In genomic region chr11:75858975-75859374, GRCm38 (mm10) we compare ENCODE assay signal across 19 mouse cellular contexts.
DNase-seq lines count a peak whose midpoint lies in the region; ATAC-seq lines count a peak whose summit lies in the region.
"Had no signal": no experiment of that assay in that cellular context is flagged by ENCODE, and none has a peak within 500 bp of the region (broad histone marks: within the 10 kb centered on the region; RNA-seq: fewer than 3 reads in every experiment).

No protein-coding gene starts in this region.

- ATAC-seq in midbrain, embryonic 12.5 days (ENCODE audit: low FRiP score, low read depth), result no peak
- no peak for ATAC-seq in midbrain, embryonic 11.5 days (ENCODE audit: low FRiP score)
- ATAC-seq in common myeloid progenitor, adult 5-6 weeks (replicated peaks; ENCODE audit: low read depth, poor library complexity, severe bottlenecking), result peak; percentile 31; the same call in 1 of the 2 replicates
- ATAC-seq in hindbrain, embryonic 12.5 days (ENCODE audit: low FRiP score), result peak; percentile 44; the same call in 1 of the 2 replicates
- peak; percentile 43; the same call in 1 of the 2 replicates for ATAC-seq in midbrain, embryonic 14.5 days (ENCODE audit: low FRiP score, low TSS enrichment)
- ATAC-seq: intestine, embryonic 16.5 days; liver, embryonic 12.5 days had no signal

- DNase-seq in midbrain, embryonic 11.5 days (ENCODE audit: low spot score, missing footprints), result no peak
- peak; percentile 39 for DNase-seq in midbrain, embryonic 14.5 days
- DNase-seq in thymus, postnatal 14 days, result no peak
- no peak for DNase-seq in thymus, adult 18-20 months
- DNase-seq: cerebellum, adult 9-10 months; gastrocnemius, postnatal 25 days; heart, adult 2 months; kidney, postnatal 4 days; lung, adult 2 months; right cerebral cortex, postnatal 25 days; thymus, postnatal 36 days had no signal

- H3K9me3 ChIP-seq in midbrain, embryonic 12.5 days, result no peaks in the 10 kb centered on the region
- H3K9me3 ChIP-seq in midbrain, embryonic 11.5 days (ENCODE audit: control insufficient read depth, low read length), result no peaks in the 10 kb centered on the region
- H3K9me3 ChIP-seq in hindbrain, embryonic 12.5 days (replicated peaks), result no peaks in the 10 kb centered on the region
- H3K9me3 ChIP-seq in midbrain, embryonic 14.5 days (ENCODE audit: control insufficient read depth, low read length), result no peaks in the 10 kb centered on the region
- H3K9me3 ChIP-seq: heart, embryonic 15.5 days; kidney, embryonic 15.5 days; limb, embryonic 12.5 days; liver, embryonic 12.5 days had no signal

- no peak overlapping the region for H3K4me2 ChIP-seq in midbrain, embryonic 12.5 days (replicated peaks)
- no peak overlapping the region for H3K4me2 ChIP-seq in midbrain, embryonic 11.5 days
- no peak overlapping the region for H3K4me2 ChIP-seq in hindbrain, embryonic 12.5 days (replicated peaks)
- H3K4me2 ChIP-seq in midbrain, embryonic 14.5 days (ENCODE audit: low read length), result no peak overlapping the region
- H3K4me2 ChIP-seq: heart, embryonic 15.5 days; kidney, embryonic 15.5 days; limb, embryonic 12.5 days; liver, embryonic 12.5 days had no signal

- no peaks in the 10 kb centered on the region for H3K36me3 ChIP-seq in midbrain, embryonic 12.5 days
- H3K36me3 ChIP-seq in midbrain, embryonic 11.5 days (ENCODE audit: control insufficient read depth, insufficient read depth, low read length), result no peaks in the 10 kb centered on the region
- no peaks in the 10 kb centered on the region for H3K36me3 ChIP-seq in hindbrain, embryonic 12.5 days
- H3K36me3 ChIP-seq in midbrain, embryonic 14.5 days (ENCODE audit: control insufficient read depth, insufficient read depth, low read length), result no peaks in the 10 kb centered on the region
- H3K36me3 ChIP-seq: heart, embryonic 15.5 days; kidney, embryonic 15.5 days; limb, embryonic 12.5 days; liver, embryonic 12.5 days had no signal

- no peak overlapping the region for H3K4me3 ChIP-seq in midbrain, embryonic 12.5 days
- no peak overlapping the region for H3K4me3 ChIP-seq in midbrain, embryonic 11.5 days (ENCODE audit: low read depth, low read length)
- H3K4me3 ChIP-seq in hindbrain, embryonic 12.5 days, result no peak overlapping the region
- H3K4me3 ChIP-seq in midbrain, embryonic 14.5 days (replicated peaks; ENCODE audit: low read depth, low read length), result no peak overlapping the region
- H3K4me3 ChIP-seq: heart, adult 2 months; heart, embryonic 15.5 days; kidney, embryonic 15.5 days; limb, embryonic 12.5 days; liver, embryonic 12.5 days had no signal

- H3K27ac ChIP-seq in midbrain, embryonic 12.5 days (replicated peaks), result 0 out of 2 replicates have a peak overlapping the region, but pooled peaks have one; percentile 47
- no peak overlapping the region for H3K27ac ChIP-seq in midbrain, embryonic 11.5 days (ENCODE audit: low read depth, low read length)
- no peak overlapping the region; the same call in 1 of the 2 replicates for H3K27ac ChIP-seq in hindbrain, embryonic 12.5 days
- H3K27ac ChIP-seq in midbrain, embryonic 14.5 days (replicated peaks; ENCODE audit: low read depth, low read length), result peak overlapping the region; percentile 62
- H3K27ac ChIP-seq: heart, adult 2 months; heart, embryonic 15.5 days; kidney, embryonic 15.5 days; limb, embryonic 12.5 days; liver, embryonic 12.5 days had no signal

- no peaks in the 10 kb centered on the region for H3K27me3 ChIP-seq in midbrain, embryonic 12.5 days
- no peaks in the 10 kb centered on the region for H3K27me3 ChIP-seq in midbrain, embryonic 11.5 days (ENCODE audit: control insufficient read depth, insufficient read depth, low read length)
- H3K27me3 ChIP-seq in hindbrain, embryonic 12.5 days, result no peaks in the 10 kb centered on the region
- no peaks in the 10 kb centered on the region for H3K27me3 ChIP-seq in midbrain, embryonic 14.5 days (ENCODE audit: control insufficient read depth, insufficient read depth, low read length)
- H3K27me3 ChIP-seq: heart, embryonic 15.5 days; kidney, embryonic 15.5 days; limb, embryonic 12.5 days; liver, embryonic 12.5 days had no signal

- H3K9ac ChIP-seq in midbrain, embryonic 12.5 days (replicated peaks), result no peak overlapping the region
- no peak overlapping the region for H3K9ac ChIP-seq in midbrain, embryonic 11.5 days (ENCODE audit: low read length)
- H3K9ac ChIP-seq in hindbrain, embryonic 12.5 days, result no peak overlapping the region
- H3K9ac ChIP-seq in midbrain, embryonic 14.5 days (replicated peaks; ENCODE audit: low read length), result no peak overlapping the region
- H3K9ac ChIP-seq: heart, embryonic 15.5 days; kidney, embryonic 15.5 days; limb, embryonic 12.5 days; liver, embryonic 12.5 days had no signal

- H3K4me1 ChIP-seq in midbrain, embryonic 12.5 days, result peaks cover 18% of the 10 kb centered on the region
- H3K4me1 ChIP-seq in midbrain, embryonic 11.5 days (ENCODE audit: control insufficient read depth, insufficient read depth, low read length), result no peaks in the 10 kb centered on the region
- peaks cover 26% of the 10 kb centered on the region for H3K4me1 ChIP-seq in hindbrain, embryonic 12.5 days
- peaks cover 15% of the 10 kb centered on the region for H3K4me1 ChIP-seq in midbrain, embryonic 14.5 days (ENCODE audit: control insufficient read depth, insufficient read depth, low read length)
- H3K4me1 ChIP-seq: liver, embryonic 12.5 days had no signal

- 68% methylated on average over 2 of the region's 2 CpGs for WGBS in midbrain, embryonic 12.5 days
- 77% methylated on average over 2 of the region's 2 CpGs for WGBS in midbrain, embryonic 11.5 days
- 68% methylated on average over 2 of the region's 2 CpGs for WGBS in hindbrain, embryonic 12.5 days
- WGBS in midbrain, embryonic 14.5 days, result 54% methylated on average over 2 of the region's 2 CpGs

Comparison
In these comparisons a context has a peak if more than half of its experiments do, and no peak if none do; other contexts are left out.
1. ATAC-seq: peak in common myeloid progenitor, adult 5-6 weeks (single experiment), hindbrain, embryonic 12.5 days (single experiment) and midbrain, embryonic 14.5 days (single experiment); none in midbrain, embryonic 12.5 days (single experiment) and midbrain, embryonic 11.5 days (single experiment).
2. H3K27ac ChIP-seq: peak in midbrain, embryonic 12.5 days (single experiment) and midbrain, embryonic 14.5 days (single experiment); none in midbrain, embryonic 11.5 days (single experiment) and hindbrain, embryonic 12.5 days (single experiment).